Mouse (Mus musculus): ENCODE data around the gene Hk3. TPM values are rescaled to one million over a fixed set of nuclear protein-coding genes. Genes with fewer than 3 reads are reported as not detected.
A peak's percentile ranks its signal among the peaks of the same experiment; 100 is the strongest.

The Hk3 gene
- polyA plus RNA-seq, 1 experiment from 2014 or later, result 0.96 TPM

DNA sequence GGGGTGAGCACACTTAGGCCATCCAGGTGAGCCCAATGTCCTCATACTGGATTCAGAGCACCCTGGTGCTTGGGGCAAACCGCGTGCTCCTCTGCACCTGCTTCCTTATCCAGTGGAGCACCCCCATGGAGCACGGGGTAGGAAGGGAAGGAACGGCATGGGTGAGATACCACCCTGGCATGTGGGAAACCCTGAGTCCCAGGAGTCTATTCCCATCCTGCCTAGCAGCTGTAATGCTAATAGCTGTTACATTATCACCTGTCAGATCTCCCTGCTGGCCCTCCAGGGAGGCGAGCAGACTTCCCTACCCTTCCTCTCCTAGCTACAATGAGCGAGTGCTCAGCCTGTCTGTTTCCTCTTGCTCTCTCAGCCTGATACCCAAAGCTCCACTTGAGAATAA is 26.0 kb downstream of the Hk3 start:
- Histone ChIP-seq H3K27ac (peak overlapping the region; percentile 59), H3K4me2 (0 out of 2 replicates have a peak overlapping the region, but pooled peaks have one; percentile 16), H3K9me3 (no peaks in the 10 kb centered on the region), H3K4me3 (replicated peaks) (no peak overlapping the region), H3K9ac (no peak overlapping the region), H3K27me3 (peaks cover 54% of the 10 kb centered on the region), H3K4me1 (peaks cover 33% of the 10 kb centered on the region), H3K36me3 (replicated peaks) (no peaks in the 10 kb centered on the region)
- ATAC-seq (ENCODE audit: low FRiP score), result peak; percentile 51
- 59% methylated on average over 6 of the region's 6 CpGs for WGBS

DNA sequence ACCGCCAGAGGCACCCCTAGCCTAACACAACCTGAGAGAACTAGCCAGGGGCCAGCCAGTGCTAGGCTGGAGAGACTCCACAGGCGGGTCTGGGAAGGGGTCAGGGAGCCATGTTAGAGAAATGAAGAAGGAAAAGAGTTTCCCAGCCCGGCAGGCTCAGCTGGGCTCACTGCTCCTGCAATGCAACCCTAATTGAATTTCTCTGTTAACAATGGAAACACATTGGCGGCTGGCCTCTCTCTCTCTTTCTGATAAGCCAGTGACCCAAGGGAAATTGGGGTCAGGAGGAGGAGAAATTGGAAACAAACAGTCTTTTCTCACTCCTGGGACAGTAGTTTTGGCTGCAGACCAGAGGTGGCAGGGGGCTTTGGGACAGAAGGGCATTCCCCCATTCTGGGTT is 26.6 kb downstream of the Hk3 start:
- Histone ChIP-seq H3K27ac (peak overlapping the region; percentile 59), H3K4me3 (replicated peaks) (no peak overlapping the region), H3K27me3 (peaks cover 53% of the 10 kb centered on the region), H3K4me1 (peaks cover 38% of the 10 kb centered on the region), H3K4me2 (peak overlapping the region; percentile 16; the same call in 1 of the 2 replicates), H3K36me3 (replicated peaks) (no peaks in the 10 kb centered on the region), H3K9me3 (no peaks in the 10 kb centered on the region), H3K9ac (no peak overlapping the region)
- 1% methylated on average over 4 of the region's 4 CpGs for WGBS
- peak; percentile 54 for ATAC-seq (ENCODE audit: low FRiP score)

DNA sequence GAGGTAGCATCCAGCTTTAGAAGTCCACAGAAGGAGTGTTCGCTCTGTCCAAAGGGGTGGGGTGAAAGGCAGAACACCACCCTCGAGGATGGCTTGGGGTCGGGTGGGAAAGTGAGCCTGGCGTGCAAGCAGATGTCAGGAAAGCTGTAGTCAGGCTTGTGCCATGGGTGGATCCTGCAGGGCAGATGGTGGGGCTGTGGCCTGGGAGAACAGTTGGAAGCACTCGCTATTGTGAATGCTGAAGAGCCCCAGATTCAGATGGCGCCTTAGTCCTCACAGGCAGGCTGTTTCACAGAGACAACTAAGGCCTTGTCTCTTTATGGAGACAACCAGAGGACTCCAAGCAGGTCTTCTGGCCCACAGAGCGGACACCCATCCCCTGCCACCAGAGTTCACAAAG is 29.0 kb downstream of the Hk3 start:
- Histone ChIP-seq H3K27ac (no peak overlapping the region), H3K36me3 (replicated peaks) (no peaks in the 10 kb centered on the region), H3K9me3 (no peaks in the 10 kb centered on the region), H3K9ac (no peak overlapping the region), H3K27me3 (peaks cover 46% of the 10 kb centered on the region), H3K4me1 (peaks cover 41% of the 10 kb centered on the region), H3K4me2 (no peak overlapping the region), H3K4me3 (replicated peaks) (no peak overlapping the region)
- ATAC-seq (ENCODE audit: low FRiP score), result no peak
- WGBS, result 95% methylated on average over 7 of the region's 7 CpGs

DNA sequence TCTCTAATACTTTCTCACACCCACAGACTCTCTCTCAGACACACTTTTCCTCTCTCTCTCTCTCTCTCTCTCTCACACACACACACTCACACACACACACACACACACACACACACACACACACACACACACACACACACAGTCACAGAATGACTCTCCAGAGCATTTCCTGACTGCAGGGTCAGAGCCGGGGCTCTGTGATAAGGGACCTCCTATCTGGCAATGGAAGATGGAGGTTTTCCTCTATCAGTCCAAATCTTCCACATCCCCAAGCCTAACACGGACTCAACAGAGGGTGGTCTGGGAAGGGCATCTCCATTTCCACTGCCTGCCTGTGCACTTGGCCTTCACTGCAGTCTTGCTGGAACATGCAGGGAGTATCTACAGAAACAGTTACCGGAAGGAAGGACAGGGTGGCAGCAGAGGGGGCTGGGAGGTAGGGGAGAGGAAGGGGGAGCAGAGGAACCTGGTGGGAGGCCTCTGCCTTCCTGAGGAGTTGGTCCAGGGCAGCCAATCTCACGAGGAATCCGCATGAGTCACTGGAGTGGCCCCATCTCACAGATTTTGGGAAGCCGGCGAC is 32.9 kb downstream of the Hk3 start:
- no peak overlapping the region for H3K27ac ChIP-seq
- H3K27me3 ChIP-seq, result peaks cover 53% of the 10 kb centered on the region

DNA sequence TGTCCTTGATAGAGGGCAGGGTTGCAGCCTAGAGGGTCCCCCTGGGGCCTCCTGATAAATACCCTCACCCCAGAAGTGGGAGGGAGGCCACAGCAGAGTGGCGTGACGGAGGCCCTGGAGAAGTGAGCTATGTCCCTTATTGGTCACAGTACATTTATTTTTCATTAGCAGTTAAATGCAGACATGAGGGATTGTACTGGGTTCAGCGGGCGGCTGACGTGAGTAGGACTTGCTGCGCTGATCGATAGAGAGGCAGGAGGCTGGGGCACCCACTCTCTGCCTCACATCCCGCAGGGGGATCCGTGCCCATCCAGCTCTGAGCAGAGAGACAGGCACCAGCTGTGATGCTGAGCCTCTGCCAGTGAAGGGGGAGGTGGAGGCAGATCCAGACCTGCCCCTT is 33.8 kb downstream of the Hk3 start:
- no peaks in the 10 kb centered on the region for H3K9me3 ChIP-seq
- H3K9ac ChIP-seq, result no peak overlapping the region; the same call in 1 of the 2 replicates
- H3K4me3 ChIP-seq (replicated peaks), result no peak overlapping the region
- H3K27ac ChIP-seq, result no peak overlapping the region
- peaks cover 57% of the 10 kb centered on the region for H3K27me3 ChIP-seq
- no peak for ATAC-seq (ENCODE audit: low FRiP score)
- WGBS, result 78% methylated on average over 9 of the region's 9 CpGs
- H3K4me2 ChIP-seq, result no peak overlapping the region
- H3K4me1 ChIP-seq, result peaks cover 21% of the 10 kb centered on the region
- H3K36me3 ChIP-seq (replicated peaks), result no peaks in the 10 kb centered on the region

More for the DNA sequence above, 32.9 kb downstream of the Hk3 start:
- Histone ChIP-seq H3K4me3 (replicated peaks) (no peak overlapping the region), H3K4me2 (no peak overlapping the region), H3K36me3 (replicated peaks) (no peaks in the 10 kb centered on the region), H3K9me3 (no peaks in the 10 kb centered on the region), H3K9ac (no peak overlapping the region; the same call in 1 of the 2 replicates), H3K4me1 (peaks cover 21% of the 10 kb centered on the region)
- WGBS, result 55% methylated on average over 7 of the region's 7 CpGs
- ATAC-seq (ENCODE audit: low FRiP score), result no peak

DNA sequence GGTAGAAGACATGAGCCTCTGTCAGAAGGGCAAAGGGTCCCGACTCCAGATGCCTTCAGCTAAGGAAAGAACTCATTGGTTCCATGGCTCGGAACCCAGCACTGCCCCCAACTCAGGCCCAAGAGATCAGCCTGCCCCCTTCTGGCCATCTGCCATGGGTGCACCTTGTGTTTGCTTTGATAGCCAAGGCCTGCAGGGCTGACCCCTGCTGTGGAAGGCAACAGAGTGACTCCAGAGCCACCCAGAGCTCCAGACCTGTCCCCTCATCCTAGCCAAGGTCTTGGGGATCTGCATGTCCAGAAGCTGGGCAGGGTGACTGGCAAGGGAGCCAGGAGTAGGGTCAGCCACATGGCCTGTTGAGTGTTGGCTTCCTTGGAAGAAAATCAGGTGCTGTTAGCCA is 37.6 kb downstream of the Hk3 start:
- Histone ChIP-seq H3K4me2 (no peak overlapping the region), H3K9ac (no peak overlapping the region), H3K27ac (no peak overlapping the region), H3K36me3 (replicated peaks) (no peaks in the 10 kb centered on the region), H3K27me3 (peaks cover 70% of the 10 kb centered on the region), H3K4me1 (peaks cover 33% of the 10 kb centered on the region), H3K4me3 (replicated peaks) (no peak overlapping the region), H3K9me3 (no peaks in the 10 kb centered on the region)
- no peak for ATAC-seq (ENCODE audit: low FRiP score)
- WGBS, result 62% methylated on average over 2 of the region's 2 CpGs

DNA sequence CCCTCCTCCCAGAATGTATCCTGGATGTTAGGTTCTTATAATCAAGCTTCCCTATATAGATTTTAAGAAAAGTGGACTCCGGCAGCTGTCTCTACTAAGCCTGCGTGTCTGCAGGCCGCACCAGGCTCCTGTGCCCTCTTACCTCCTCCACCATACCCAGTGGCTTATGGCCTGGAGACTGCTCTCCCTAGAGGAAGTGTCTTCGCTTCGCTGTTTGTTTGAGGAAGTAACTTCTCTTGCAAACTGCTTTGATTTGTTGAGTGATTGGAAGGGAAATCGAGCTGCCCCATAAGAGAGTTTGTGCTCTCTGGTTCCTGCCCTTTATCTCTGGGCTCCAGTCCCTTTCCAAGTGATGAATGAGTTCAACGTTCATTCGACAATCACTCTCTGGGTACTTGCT is 38.2 kb downstream of the Hk3 start:
- H3K4me2 ChIP-seq, result no peak overlapping the region
- H3K9me3 ChIP-seq, result no peaks in the 10 kb centered on the region
- no peaks in the 10 kb centered on the region for H3K36me3 ChIP-seq (replicated peaks)
- peaks cover 34% of the 10 kb centered on the region for H3K4me1 ChIP-seq
- H3K4me3 ChIP-seq (replicated peaks), result no peak overlapping the region
- peaks cover 74% of the 10 kb centered on the region for H3K27me3 ChIP-seq
- no peak overlapping the region for H3K9ac ChIP-seq
- 86% methylated on average over 8 of the region's 8 CpGs for WGBS
- no peak for ATAC-seq (ENCODE audit: low FRiP score)
- H3K27ac ChIP-seq, result no peak overlapping the region

DNA sequence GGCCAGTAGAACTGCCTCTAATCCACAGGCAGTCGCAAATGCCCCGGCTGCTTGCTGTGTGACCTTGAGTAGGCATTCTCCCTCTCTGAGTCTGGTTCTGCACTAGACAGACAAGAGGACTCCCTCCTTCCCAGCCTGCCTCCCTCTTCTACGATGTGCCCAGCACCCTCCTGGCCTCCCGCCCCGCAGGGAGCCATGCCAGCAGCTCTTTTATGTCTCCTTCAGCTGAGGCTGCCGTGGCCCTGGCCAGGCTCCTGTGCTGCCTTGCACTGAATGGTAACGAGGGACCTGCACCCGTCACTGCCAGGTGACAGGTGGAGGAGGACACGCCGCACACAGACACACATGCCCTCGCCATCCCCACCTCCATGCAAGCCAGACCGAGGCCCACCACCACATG is 40.2 kb downstream of the Hk3 start:
- H3K27ac ChIP-seq, result no peak overlapping the region
- WGBS, result 54% methylated on average over 12 of the region's 12 CpGs
- peaks cover 30% of the 10 kb centered on the region for H3K4me1 ChIP-seq
- H3K36me3 ChIP-seq (replicated peaks), result no peaks in the 10 kb centered on the region
- H3K9me3 ChIP-seq, result no peaks in the 10 kb centered on the region
- H3K9ac ChIP-seq, result no peak overlapping the region
- peaks cover 77% of the 10 kb centered on the region for H3K27me3 ChIP-seq
- H3K4me2 ChIP-seq, result peak overlapping the region; percentile 19; the same call in 1 of the 2 replicates
- no peak for ATAC-seq (ENCODE audit: low FRiP score)
- no peak overlapping the region for H3K4me3 ChIP-seq (replicated peaks)

DNA sequence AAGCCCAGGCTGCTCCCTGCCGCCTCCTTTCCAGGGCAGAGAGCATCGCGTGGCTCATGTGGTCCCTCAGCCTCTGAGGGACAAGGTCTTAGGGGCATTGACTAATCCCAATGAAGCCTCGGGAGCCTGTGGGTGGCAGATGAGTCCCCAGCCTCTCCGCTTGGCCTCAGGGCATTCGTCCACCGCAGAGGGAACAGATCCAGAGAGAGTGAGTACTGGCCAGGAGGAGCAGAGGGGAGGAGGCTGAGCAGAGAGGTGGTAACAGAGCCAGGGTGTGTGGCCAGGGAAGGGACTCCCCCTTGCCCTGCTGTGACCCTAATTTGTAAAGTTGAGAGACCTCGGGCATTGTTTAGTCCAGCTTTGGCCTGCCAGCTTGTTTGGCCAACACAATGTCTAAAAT is 42.4 kb downstream of the Hk3 start:
- Histone ChIP-seq H3K9ac (0 out of 2 replicates have a peak overlapping the region, but pooled peaks have one; percentile 25), H3K36me3 (replicated peaks) (no peaks in the 10 kb centered on the region), H3K27me3 (peaks cover 76% of the 10 kb centered on the region), H3K9me3 (no peaks in the 10 kb centered on the region), H3K4me2 (no peak overlapping the region), H3K4me3 (replicated peaks) (no peak overlapping the region), H3K27ac (no peak overlapping the region), H3K4me1 (peaks cover 32% of the 10 kb centered on the region)
- no peak for ATAC-seq (ENCODE audit: low FRiP score)
- 29% methylated on average over 8 of the region's 8 CpGs for WGBS

DNA sequence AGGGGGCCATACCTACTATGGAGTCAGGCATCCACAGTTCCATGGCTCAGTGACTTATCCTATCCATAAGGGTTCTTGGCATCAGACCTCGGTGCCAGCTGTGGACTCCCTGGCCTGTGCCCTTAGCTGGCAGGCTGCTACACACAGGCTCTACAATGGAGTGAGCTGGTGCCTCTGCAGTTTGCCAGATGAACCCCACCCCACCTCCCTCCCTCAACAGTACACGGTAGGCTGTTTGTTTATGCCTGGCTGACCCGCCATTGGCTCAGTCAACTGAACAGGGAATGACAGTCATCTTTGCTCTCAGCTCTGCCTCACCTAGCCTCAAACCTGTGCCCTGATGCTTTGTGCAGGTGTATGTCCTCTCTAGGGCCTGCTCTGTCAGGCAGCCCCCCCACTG is 45.6 kb downstream of the Hk3 start:
- Histone ChIP-seq H3K27ac (no peak overlapping the region), H3K27me3 (peaks cover 49% of the 10 kb centered on the region), H3K4me1 (peaks cover 25% of the 10 kb centered on the region), H3K4me2 (no peak overlapping the region), H3K9me3 (no peaks in the 10 kb centered on the region), H3K4me3 (replicated peaks) (no peak overlapping the region), H3K9ac (no peak overlapping the region), H3K36me3 (replicated peaks) (no peaks in the 10 kb centered on the region)
- WGBS, result 66% methylated on average over 3 of the region's 3 CpGs
- no peak for ATAC-seq (ENCODE audit: low FRiP score)

DNA sequence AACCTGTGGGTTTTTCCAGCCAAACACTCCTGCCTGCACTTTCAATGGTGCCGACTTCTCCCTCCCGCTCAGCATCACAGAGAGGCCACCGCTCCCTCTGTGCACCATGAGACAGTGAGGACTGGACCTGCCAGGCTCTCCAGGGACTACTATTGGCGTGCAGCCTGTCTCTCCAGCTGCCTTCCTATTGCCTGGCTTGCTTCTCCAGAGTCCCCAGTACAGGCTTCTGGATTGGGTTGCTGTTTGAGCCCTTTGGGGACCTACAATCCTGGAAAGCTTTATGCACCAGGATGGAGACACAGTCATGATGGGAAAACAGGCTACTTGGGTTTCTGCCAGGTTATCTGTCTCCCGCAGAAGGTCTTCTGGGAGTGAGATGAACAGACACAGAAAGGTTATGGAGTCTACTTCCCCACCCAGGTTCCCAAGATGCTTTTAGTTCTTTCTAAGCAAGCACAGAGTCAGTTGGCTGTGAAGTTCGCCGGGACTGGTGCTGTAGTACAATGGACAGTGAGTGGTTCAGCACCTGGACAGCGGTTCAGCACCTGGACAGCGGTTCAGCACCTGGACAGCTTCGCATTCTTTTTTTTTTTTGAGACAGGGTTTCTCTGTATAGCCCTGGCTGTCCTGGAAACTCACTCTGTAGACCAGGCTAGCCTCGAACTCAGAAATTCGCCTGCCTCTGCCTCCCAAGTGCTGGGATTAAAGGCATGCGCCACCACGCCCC is 50.5 kb downstream of the Hk3 start:
- 43% methylated on average over 14 of the region's 14 CpGs for WGBS
- no peak overlapping the region for H3K9ac ChIP-seq
- H3K36me3 ChIP-seq (replicated peaks), result no peaks in the 10 kb centered on the region
- H3K27ac ChIP-seq, result no peak overlapping the region
- no peaks in the 10 kb centered on the region for H3K9me3 ChIP-seq
- peaks cover 28% of the 10 kb centered on the region for H3K27me3 ChIP-seq
- H3K4me3 ChIP-seq (replicated peaks), result no peak overlapping the region
- no peak overlapping the region for H3K4me2 ChIP-seq
- peaks cover 30% of the 10 kb centered on the region for H3K4me1 ChIP-seq
- ATAC-seq (ENCODE audit: low FRiP score), result no peak

DNA sequence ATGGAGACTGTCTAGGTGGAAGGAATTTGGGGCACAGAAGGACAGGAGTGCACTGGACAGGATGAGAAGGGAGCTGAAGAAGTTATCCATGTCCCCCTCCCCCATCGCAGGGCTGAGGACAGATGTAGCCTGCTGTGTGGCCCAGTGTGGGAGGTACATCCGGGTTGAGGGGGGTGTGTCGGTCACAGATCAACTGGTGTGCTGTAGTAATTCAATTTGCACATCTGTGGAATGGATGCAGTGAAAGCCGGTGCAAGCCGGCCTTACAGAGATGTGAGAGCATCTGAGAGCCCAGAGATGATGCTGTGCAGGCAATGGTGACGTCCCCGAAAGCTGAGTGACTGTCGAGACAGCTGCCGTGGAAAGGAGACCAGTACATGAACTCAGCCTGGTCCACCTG is 51.7 kb downstream of the Hk3 start:
- H3K9me3 ChIP-seq, result no peaks in the 10 kb centered on the region
- no peak overlapping the region for H3K4me2 ChIP-seq
- H3K9ac ChIP-seq, result no peak overlapping the region
- 60% methylated on average over 9 of the region's 9 CpGs for whole genome bisulfite sequencing
- H3K4me3 ChIP-seq (replicated peaks), result no peak overlapping the region
- H3K27ac ChIP-seq, result no peak overlapping the region
- H3K4me1 ChIP-seq, result peaks cover 31% of the 10 kb centered on the region
- no peaks in the 10 kb centered on the region for H3K36me3 ChIP-seq (replicated peaks)
- H3K27me3 ChIP-seq, result peaks cover 25% of the 10 kb centered on the region
- ATAC-seq (ENCODE audit: low FRiP score), result no peak

DNA sequence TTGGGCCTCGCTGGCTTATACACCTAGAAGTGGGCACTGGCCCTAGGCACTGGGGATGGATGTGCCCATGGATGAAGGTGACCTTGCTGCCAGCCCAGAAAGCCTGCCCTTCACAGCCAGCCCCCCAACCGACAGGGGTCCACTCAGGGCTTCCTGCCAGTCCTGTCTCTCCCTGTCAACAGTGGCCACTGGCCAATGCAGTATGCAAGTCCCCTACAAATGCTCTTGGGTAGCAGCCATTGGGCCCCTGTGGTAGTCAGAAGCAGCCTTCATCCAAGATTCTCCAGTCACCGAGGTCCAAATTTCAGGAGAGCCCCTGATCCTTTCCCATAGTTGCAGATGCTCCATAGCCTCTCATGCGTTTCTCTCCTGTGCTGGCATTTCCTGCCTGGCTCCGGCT is 52.5 kb downstream of the Hk3 start:
- Histone ChIP-seq H3K36me3 (replicated peaks) (no peaks in the 10 kb centered on the region), H3K4me2 (no peak overlapping the region), H3K9me3 (no peaks in the 10 kb centered on the region), H3K27me3 (peaks cover 21% of the 10 kb centered on the region), H3K9ac (no peak overlapping the region), H3K4me3 (replicated peaks) (no peak overlapping the region), H3K4me1 (peaks cover 40% of the 10 kb centered on the region), H3K27ac (peak overlapping the region; percentile 19; the same call in 1 of the 2 replicates)
- WGBS, result 74% methylated on average over 5 of the region's 5 CpGs
- no peak for ATAC-seq (ENCODE audit: low FRiP score)

Measured in forebrain, embryonic 12.5 days (tissue).